Mouse (Mus musculus) forebrain, embryonic 12.5 days (tissue): ENCODE data around the gene Ttbk2. TPM values are rescaled to one million over a fixed set of nuclear protein-coding genes. Genes with fewer than 3 reads are reported as not detected.

Source experiments
- ATAC-seq: fragments of 200-750 bp; cut with Nextera tagmentation; 2 replicates; pipeline ENCODE4 v1.8.0; 2017; ENCODE audit warnings: moderate TSS enrichment; ENCODE audit not compliant: low FRiP score
- H3K27ac ChIP-seq: fragments of 300-500 bp; sonication (generic); 2 replicates; pipeline ENCODE4 v1.5.1; 2016; ENCODE audit warnings: mild to moderate bottlenecking
- H3K27me3 ChIP-seq: fragments of 300-500 bp; sonication (generic); 2 replicates; pipeline ENCODE4 v1.6.1; 2016; ENCODE audit warnings: mild to moderate bottlenecking
- H3K36me3 ChIP-seq: fragments of 300-500 bp; sonication (generic); replicated peaks from 2 replicates; pipeline ENCODE4 v1.6.1; 2016; ENCODE audit warnings: mild to moderate bottlenecking
- H3K4me1 ChIP-seq: fragments of 300-500 bp; sonication (generic); 2 replicates; pipeline ENCODE4 v1.6.1; 2016
- H3K4me2 ChIP-seq: fragments of 300-500 bp; sonication (generic); 2 replicates; pipeline ENCODE4 v1.6.1; 2016; ENCODE audit warnings: mild to moderate bottlenecking, moderate library complexity
- H3K4me3 ChIP-seq: fragments of 300-500 bp; sonication (generic); replicated peaks from 2 replicates; pipeline ENCODE4 v1.5.1; 2016; ENCODE audit warnings: mild to moderate bottlenecking
- H3K9ac ChIP-seq: fragments of 300-500 bp; sonication (generic); 2 replicates; pipeline ENCODE4 v1.6.1; 2016; ENCODE audit warnings: mild to moderate bottlenecking
- H3K9me3 ChIP-seq: fragments of 300-500 bp; sonication (generic); 2 replicates; pipeline ENCODE4 v1.6.1; 2016
- WGBS: fragments of 180-500 bp; shearing (Covaris S2); methylation state at CpG from one replicate; pipeline ENCODE4 v1.1.7; 2016; 5-methylcytosine and 5-hydroxymethylcytosine counted together
- polyA plus RNA-seq: library from polyadenylated mRNA; unstranded; fragments of >200 nt; fragmentation: Nextera tagmentation; extraction: Ambion mirVana; gene quantifications from 2 replicates; pipeline ENCODE4 v1.2.1, GENCODE M21; 2016

Gene Ttbk2
- polyA plus RNA-seq, 1 experiment from 2014 or later = 12.3 TPM

DNA sequence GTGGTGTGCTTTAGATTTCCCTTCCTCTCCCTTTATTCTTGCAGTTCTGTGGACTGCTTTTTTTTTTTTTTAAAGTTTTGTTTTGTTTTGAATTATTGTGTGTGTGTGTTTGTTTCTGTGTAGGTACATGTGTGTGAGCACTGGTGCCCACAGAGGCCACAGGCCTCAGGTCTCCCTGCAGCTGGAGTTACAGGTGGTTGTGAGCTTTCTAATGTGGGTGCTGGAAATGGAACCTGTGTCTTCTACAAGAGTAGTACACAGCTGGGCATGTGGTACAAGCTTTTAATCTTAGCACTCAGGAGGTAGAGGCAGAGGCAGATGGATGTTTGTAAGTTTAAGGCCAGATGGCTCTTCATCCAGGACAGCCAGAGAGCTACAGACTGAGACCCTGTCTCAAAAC is 143.4 kb downstream of the Ttbk2 start:
- no peak overlapping the region for H3K9ac ChIP-seq
- no peak overlapping the region for H3K27ac ChIP-seq
- ATAC-seq = no peak
- H3K27me3 ChIP-seq = no peaks in the 10 kb centered on the region
- H3K4me3 ChIP-seq = no peak overlapping the region
- 0 out of 2 replicates have a peak, but pooled peaks cover 5% of the 10 kb centered on the region for H3K36me3 ChIP-seq
- H3K9me3 ChIP-seq = no peaks in the 10 kb centered on the region
- H3K4me2 ChIP-seq = no peak overlapping the region
- no peaks in the 10 kb centered on the region for H3K4me1 ChIP-seq

DNA sequence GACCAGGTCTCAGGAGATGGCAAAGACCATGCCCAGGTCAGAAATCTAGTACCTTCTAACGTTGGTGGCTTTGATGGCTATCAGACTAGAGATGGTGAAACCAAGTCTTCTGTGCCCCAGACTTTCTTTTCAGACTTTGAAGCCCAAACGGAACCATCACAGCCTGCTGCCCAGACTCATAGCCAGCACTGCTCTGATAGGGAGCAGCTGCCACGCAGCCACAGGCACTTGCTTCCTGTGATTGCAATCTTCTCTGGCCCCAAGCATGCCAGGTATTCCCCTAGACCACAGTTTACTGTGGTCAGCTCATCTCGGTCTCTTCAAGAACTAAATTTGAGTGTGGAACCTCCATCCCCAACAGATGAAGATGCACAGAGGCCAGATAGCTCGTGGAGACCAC is 147.7 kb downstream of the Ttbk2 start:
- Histone ChIP-seq H3K4me2 (no peak overlapping the region), H3K4me1 (no peaks in the 10 kb centered on the region), H3K4me3 (no peak overlapping the region), H3K9ac (no peak overlapping the region), H3K27me3 (no peaks in the 10 kb centered on the region), H3K36me3 (0 out of 2 replicates have a peak, but pooled peaks cover 8% of the 10 kb centered on the region), H3K27ac (no peak overlapping the region), H3K9me3 (no peaks in the 10 kb centered on the region)
- 74% methylated on average over 5 of the region's 5 CpGs for WGBS
- no peak for ATAC-seq

DNA sequence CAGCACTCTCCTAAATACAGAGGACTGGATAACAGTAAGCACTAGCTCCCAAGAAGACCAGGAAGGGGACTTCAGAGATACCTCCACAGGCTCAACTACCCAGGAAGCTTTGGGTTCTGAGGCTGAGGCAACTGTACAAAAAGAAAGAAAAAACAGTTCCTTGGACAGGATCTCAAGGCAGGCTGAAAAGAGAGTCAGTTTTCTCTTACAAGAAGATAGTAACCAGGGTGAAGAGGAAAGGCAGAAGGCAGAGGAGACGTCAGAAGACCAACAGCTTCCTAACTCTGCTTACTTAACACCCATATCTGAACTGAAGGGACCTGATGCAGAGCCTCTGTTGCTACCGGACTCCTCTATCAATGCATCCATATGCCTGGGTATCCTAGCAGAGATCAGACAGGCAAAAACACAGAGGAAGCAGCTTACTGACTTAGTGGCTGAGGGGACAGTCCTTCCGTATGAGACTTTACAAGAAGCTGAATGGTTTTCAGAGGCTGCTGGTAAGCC is 150.0 kb downstream of the Ttbk2 start:
- Histone ChIP-seq H3K9me3 (no peaks in the 10 kb centered on the region), H3K9ac (no peak overlapping the region), H3K4me2 (no peak overlapping the region), H3K27me3 (no peaks in the 10 kb centered on the region), H3K27ac (no peak overlapping the region), H3K36me3 (peaks cover 10% of the 10 kb centered on the region), H3K4me1 (no peaks in the 10 kb centered on the region), H3K4me3 (no peak overlapping the region)
- no peak for ATAC-seq
- 90% methylated on average over 3 of the region's 3 CpGs for whole genome bisulfite sequencing

DNA sequence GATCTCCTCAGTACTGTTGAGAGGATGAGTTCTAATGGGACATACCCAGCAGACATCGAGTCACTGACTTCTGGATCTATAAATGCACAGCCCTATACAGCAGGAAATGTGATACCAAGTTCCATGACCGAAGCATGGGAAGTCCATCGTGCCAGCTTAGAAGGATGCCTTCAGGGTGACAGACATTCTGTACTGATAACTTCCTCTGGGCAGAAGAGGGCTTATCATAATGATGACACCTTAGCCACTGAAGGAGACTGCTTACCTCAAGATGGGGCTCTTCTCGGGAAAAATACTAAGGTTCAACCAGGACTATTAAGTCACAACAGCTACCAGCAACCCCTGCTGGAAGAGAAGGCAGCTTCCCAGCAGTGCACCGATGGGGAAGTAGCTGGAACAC is 152.6 kb downstream of the Ttbk2 start:
- Histone ChIP-seq H3K27me3 (no peaks in the 10 kb centered on the region), H3K9ac (no peak overlapping the region), H3K27ac (no peak overlapping the region), H3K4me3 (no peak overlapping the region), H3K4me2 (no peak overlapping the region), H3K36me3 (peaks cover 10% of the 10 kb centered on the region), H3K4me1 (no peaks in the 10 kb centered on the region), H3K9me3 (no peaks in the 10 kb centered on the region)
- no peak for ATAC-seq
- 89% methylated on average over 5 of the region's 5 CpGs for WGBS

Other genes with a start within 250 kb of the Ttbk2 start
- 36.6 and 36.7 TPM in 2 replicates for gene Haus2, start 241.2 kb downstream of the Ttbk2 start, polyA plus RNA-seq
- gene Lrrc57, start 241.1 kb downstream of the Ttbk2 start, polyA plus RNA-seq = 30.8 and 32.7 TPM in 2 replicates
- 4.3 and 4.7 TPM in 2 replicates for gene Stard9, start 221.5 kb downstream of the Ttbk2 start, polyA plus RNA-seq
- 9.9 and 10.2 TPM in 2 replicates for gene Cdan1, start 476 bp downstream of the Ttbk2 start, polyA plus RNA-seq
- 27.4 and 31.7 TPM in 2 replicates for gene Ubr1, start 120.1 kb upstream of the Ttbk2 start, polyA plus RNA-seq
- 5.5 and 5.6 TPM in 2 replicates for gene Tmem62, start 126.4 kb upstream of the Ttbk2 start, polyA plus RNA-seq
- gene Ccndbp1, start 157.8 kb upstream of the Ttbk2 start, polyA plus RNA-seq = 44.9 and 47.7 TPM in 2 replicates
- gene Epb42, start 186.5 kb upstream of the Ttbk2 start, polyA plus RNA-seq = 3.9 and 4.4 TPM in 2 replicates
- gene Tgm5, start 235.2 kb upstream of the Ttbk2 start, polyA plus RNA-seq = not detected in 2 replicates